Mouse (Mus musculus) stomach, postnatal 0 days (tissue): ENCODE measurements at regions not wholly inside any gene's neighbourhood (a gene's known extent, or its start where the extent isn't known, plus 50 kb on each side); places are given as distances from the start of the nearest gene placed in this dataset.

ENCODE experiments used
- CTCF ChIP-seq: IDR thresholded peaks from 2 replicates; pipeline ENCODE4 v1.5.1; 2016; ENCODE audit warnings: antibody characterized with exemption, low read depth, mild to moderate bottlenecking, moderate library complexity
- EP300 ChIP-seq: optimal IDR thresholded peaks from 2 replicates; pipeline ENCODE3; 2016; ENCODE audit warnings: antibody characterized with exemption

DNA sequence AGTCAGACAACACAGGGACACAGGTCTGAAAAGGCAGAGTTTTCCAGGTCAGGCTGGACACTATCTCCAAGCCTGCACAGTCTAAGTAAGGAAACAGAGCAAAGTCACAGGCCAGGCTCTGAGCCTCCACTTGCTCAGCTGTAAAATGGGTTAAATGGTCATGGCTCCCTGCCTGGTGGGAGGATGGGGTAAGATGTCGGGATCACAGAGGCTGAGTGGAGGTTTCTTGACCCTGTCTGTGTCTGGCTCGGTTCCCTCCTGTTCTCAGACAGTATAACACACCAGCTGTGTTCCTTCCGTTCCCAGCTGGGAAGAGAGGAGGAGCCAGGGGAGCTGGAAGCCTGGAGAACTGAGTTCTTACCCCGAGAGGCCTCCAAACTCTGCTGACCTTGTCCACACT is 56.8 kb upstream of the Neurl1b start:
- TF ChIP-seq CTCF, result no peak
- TF ChIP-seq EP300, result no peak
